Mouse (Mus musculus) thymus, postnatal 14 days (tissue): ENCODE measurements around the gene Cbl.
"Not testable (repeated sequence)": the region's sequence is repeated elsewhere in the genome, so short reads cannot be mapped to it uniquely, and the experiment has no call there.

Experiments used
- DNase-seq: peaks from one replicate; pipeline ENCODE4 v3.0.0; 2021

The Cbl gene

DNA sequence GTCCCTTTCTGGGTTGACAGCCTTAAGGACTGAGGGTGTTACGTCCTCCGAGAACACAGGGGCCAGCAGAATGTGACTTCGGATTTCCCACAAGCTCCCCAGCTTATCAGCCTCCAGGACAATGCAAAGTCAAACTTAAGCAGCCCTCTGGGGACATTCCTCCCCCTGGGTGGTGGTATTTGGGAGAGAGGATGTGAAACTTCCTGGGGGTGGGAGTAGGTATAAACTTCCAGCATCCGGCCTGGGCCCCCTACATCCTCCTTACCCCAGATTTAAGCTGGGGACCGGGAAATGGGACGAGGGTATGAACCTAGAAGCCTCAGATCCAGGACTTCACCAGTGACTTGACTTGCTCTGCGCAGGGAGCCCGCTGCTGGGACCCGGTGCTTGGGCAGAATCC lies 104.2 kb downstream of the Cbl start:
- DNase-seq = no peak

DNA sequence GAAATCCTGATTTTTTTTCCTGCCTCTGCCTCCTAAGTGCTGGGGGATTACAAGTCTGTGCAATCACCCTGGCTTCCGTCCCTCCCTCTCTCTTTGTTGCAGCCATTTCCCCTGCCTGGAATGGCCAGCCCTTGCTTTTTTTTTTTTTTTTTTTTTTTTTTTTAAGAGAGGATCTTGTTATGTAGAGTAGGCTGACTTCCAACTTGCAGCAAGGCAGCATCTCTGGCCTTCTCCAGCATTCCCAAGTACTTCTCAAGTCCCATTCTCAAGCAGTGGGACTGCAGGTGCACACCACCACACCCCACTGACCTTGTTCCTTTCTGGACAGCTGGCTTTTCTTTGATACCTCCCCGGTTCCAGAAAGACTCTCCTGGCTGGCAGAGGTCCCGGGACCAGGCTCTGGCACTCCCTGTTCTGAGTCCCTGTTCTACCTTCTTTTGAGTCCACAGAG lies 106.5 kb downstream of the Cbl start:
- no peak for DNase-seq

GRCm38 (mm10) chr9:44126746-44127145 lies 107.1 kb downstream of the Cbl start:
- no peak for DNase-seq

DNA sequence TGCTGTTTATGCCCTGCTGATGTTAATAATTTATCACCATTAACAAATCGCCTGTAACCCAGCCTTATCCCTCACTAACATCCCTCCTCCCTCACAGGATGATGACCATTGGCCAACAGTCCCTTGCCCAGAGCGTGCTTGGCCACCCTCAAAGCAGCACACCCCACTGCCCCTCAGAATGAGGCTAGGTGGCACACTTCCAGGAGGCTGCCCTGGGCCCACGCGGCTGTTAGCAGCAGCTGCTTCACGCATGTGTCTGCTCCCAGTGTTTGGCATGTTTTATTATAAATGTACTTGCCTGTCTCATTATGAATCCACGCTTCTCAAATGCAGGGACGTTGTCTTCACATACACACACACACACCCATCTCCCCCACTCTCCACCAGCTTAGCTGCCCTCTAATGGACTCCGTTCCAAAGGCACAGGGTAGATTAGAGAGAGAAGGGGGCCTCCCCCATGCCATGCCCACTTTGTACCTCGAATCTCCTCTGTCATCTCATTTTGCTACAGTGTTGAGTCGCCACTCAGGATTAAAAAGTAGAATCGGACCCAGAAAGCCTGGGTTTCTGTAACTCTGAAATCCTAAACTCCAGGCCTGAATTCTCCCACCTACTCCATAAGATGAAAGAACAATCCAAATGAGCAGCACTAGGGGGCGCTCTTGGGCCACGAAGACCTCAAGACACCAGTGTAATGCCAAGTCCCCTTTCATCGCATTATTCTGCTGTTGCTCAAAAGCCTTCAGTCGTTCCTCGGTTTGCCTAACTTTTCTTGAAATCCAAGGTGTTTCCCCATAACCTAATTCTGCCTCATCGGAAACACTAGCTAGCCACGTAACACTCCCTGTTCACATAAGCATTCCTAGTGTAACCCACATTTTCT lies 108.1 kb downstream of the Cbl start:
- DNase-seq = peak; percentile 88

DNA sequence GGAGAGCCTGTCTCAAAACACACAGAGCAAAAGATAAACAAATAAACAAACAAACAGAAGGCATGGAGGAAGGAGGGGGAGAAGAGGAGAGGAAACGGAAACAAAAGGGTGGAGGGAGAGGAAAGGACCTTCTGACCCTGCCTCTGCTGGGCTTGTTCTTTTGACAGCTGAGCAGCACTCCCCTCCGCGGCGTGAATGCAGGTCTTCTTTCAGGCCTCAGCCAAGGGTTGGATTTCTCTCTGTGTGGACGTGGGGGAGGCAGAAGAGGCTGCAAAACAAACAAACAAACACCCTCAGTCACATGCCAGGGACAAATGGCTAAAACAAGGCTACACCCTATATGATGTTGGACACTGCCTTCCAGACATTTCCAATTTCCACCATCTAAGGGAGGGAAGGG lies 108.8 kb downstream of the Cbl start:
- no peak for DNase-seq

DNA sequence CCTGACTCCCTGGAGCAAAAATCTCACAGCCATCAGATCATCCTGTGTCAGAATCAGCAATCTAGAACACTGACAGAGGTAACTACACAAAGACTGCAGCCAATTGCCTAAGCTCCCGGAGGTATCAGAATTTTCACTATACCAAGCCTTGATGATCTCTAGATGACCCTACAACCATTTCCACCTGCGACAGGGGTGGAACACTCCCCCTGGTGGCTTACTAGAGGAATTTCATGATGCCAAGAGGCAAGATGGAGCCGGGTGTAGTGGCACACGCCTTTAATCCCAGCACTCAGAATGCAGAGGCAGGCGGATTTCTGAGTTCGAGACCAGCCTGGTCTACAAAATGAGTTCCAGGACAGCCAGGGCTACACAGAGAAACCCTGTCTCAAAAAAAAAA lies 109.5 kb downstream of the Cbl start:
- DNase-seq = no peak

DNA sequence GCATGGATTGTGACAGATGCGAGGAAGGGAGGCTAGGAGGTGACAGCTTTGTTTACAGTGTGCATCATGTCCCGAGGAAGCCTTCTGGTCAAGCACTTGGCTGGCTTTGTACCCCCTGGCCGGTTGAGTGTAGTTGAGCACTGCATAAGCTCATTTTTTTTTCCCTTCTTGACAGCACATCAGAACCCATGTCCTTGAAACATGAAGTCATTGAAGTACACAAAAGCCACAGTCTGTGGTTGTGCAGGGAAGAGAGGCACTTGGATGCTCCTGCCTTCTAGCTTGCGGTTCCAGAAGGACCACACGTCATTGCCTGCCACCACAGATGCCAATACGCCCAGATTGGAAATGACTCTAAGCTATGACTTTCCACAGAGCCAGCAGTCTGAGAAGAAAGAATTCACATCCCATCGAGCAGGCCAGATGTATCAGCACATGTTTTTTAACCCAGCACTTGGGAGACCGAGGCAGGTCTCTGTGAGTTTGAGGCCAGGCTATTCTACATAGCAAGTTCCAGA lies 113.8 kb downstream of the Cbl start:
- no peak for DNase-seq

GRCm38 (mm10) chr9:44119011-44119410 lies 114.8 kb downstream of the Cbl start:
- DNase-seq = peak; percentile 77

- no peak for DNase-seq
Observed at GRCm38 (mm10) chr9:44116182-44116581, 117.7 kb downstream of the Cbl start.

DNA sequence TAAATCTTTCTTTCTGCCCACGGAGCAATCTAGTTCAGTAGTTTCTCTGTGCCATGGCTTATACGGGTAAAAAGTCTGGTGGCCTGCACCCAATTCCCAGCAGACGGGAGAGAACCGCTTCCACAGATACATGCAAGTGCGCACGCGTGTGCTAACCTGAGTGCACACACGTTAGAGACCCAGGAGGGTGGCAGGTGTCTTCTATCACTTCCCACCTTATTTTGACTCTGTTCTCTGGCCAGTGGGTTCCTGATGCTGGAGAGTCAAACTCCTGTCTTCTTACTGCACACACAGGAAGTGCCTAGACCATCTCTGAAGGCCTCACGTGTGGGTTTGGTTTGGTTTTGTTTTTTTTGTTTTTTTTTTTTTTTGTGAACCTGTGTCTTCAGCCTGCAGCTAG lies 118.2 kb downstream of the Cbl start:
- no peak for DNase-seq

DNA sequence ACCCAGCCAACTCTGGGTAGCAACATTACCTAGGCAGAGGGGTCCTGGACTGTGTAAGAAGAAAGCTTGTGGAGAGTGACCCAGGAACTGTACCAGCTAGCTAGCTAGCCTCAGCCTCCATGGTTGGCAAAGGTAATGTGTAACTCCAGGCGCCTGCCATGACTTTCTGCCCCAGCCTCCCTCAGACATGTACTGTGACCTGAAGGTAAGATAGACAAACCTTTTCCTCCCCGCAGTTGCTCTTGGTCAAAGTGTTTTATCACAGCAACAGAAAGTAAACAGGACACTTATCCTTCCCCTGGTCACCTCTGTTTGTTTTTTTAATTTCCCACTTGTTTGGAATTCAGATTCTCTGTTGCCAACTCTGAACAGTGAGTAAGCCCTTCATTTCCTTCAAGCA lies 119.4 kb downstream of the Cbl start:
- no peak for DNase-seq

DNA sequence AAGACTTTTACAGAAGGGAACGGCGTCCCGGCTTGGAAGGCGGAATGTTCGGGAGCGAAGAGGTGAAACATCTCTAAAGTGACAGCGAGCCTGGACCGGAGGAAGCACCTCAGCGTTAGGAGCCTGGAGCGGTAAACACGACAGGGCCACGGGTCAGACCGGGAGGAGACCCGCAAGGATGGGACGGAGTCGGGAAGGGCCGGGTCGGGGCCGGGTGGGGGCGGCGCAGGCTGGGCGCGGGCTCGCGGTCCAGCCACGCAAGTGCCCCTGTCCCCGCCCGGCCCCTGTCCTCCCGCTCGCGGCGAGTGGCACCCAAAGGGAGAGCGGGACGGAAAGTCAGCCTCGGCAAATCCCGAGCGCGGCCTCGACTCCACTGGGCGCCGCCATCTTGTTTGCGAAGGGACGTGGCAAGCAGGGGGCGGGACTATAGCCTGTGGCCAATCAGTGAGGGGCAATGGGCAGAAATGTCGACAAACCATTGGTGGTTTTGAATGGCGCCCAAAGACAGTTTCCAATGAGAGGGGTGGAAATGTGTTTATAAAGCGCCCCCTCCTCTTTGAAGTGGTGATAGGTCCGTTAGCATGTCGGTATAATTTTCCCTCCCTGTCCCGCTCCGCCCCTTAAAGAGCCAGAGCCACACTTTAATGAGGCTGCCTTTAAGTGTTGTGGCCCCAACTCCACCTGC lies 120.6 kb downstream of the Cbl start, which contains the start of the genes Gm49380 and Rnf26:
Gene Gm49380 (minus strand): TSS at position 396 of the 685 bp plus-strand sequence.
Gene Rnf26 (minus strand): TSS at position 413 of the 685 bp plus-strand sequence.
- peak; percentile 96 for DNase-seq

DNA sequence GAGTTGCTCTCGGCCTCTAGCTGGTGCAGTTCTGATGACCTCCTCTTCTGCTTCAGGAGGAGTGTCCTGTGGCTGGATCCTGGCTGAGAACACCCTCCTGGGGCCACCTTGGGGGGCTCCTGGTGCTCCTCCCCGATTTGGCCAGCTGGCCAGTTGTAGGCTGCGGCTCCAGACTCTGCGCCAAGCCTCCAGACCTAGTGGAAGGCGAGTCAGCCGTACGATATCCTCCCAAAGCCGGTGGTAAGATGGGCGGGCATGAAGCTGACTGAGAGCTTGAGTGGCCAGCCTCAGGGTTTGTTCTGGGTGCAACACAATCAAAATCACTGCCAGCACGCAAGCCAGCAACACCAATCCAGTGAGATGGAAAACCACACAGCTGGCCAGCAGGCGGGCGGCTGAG lies 121.9 kb downstream of the Cbl start:
- DNase-seq = not testable (repeated sequence)

- peak; percentile 81 for DNase-seq
Observed at GRCm38 (mm10) chr9:44109360-44110095, 124.3 kb downstream of the Cbl start.

- DNase-seq = no peak
Observed at GRCm38 (mm10) chr9:44108269-44109055, 125.4 kb downstream of the Cbl start.

GRCm38 (mm10) chr9:44107557-44108179 lies 126.2 kb downstream of the Cbl start:
- no peak for DNase-seq

GRCm38 (mm10) chr9:44107110-44107509 lies 126.7 kb downstream of the Cbl start, which contains the start of gene C1qtnf5:
Gene C1qtnf5, plus strand, starts transcription at chr9:44107245.
- DNase-seq = no peak

- no peak for DNase-seq
Observed at GRCm38 (mm10) chr9:44106596-44106995, 127.3 kb downstream of the Cbl start.

- DNase-seq = no peak
Observed at GRCm38 (mm10) chr9:44106182-44106581, 127.7 kb downstream of the Cbl start.

DNA sequence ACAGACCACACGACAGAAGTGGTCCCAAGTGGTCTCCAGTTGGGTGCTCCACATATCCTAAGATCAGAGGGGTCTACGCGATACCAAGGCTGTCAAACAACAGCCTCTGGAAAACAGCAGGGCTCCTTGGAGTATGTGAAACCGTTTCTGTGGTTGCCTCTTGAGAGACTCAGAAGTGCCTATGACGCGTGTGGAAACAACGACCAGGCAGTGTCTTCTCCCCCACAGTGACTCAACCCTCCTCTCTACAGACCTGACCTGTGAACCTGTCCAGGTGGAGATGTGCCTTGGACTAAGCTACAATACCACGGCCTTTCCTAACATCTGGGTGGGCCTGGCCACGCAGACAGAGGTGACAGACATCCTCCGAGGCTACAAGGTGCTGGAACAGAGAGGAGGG lies 128.1 kb downstream of the Cbl start:
- DNase-seq = no peak

GRCm38 (mm10) chr9:44104881-44105280 lies 129.0 kb downstream of the Cbl start:
- DNase-seq = no peak

DNA sequence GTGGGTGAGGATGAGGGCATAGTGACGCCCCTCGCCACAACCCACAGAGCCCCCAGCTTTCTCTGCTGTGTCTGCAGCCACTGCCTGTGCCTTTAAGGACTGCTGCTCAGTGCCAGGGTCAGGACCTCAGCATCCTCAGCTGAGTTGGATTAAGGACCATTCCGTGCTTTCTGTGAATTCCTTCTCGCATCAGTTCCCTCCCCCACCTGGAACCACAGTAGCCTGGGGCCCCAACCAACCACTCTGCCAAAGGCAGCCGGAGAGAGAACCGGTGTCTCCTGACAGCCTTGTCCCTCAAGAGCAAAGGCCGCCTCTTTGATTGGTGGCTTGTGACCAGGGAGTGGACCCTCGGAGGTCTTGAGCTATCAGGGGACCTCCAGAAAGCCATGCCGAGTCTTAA lies 132.4 kb downstream of the Cbl start, which contains the start of gene Mfrp:
Gene Mfrp (plus strand): TSS at position 240 of the 400 bp plus-strand sequence.
- DNase-seq = no peak
